ENCODE assay signal across 9 mouse cellular contexts in the genomic region with DNA sequence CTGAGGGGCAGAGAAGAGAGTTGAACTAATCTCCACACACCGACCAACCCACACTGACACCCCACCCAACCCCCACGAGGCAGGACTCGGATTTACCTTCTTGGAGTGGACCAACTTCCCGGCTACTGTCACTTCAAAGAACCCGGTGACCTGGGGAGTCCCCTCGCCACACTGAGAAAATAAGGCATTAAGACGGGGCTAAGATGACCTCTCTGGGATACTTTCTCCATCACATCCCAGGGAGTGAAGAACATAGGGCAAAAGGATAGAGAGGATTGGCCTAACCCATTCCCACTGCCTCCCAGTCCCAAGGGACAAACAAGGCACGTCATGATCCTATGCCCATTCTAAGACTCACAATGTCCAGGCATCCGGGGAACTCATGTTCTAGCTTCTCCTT. TPM values are rescaled to one million over a fixed set of nuclear protein-coding genes. Genes with fewer than 3 reads are reported as not detected.
DNase-seq lines count a peak whose midpoint lies in the region; ATAC-seq lines count a peak whose summit lies in the region.
"Had no signal": no experiment of that assay in that cellular context is flagged by ENCODE, and none has a peak within 500 bp of the region (broad histone marks: within the 10 kb centered on the region; RNA-seq: fewer than 3 reads in every experiment).

No protein-coding gene starts in this region.

- H3K36me3 ChIP-seq in hindbrain, embryonic 10.5 days = peaks cover 50% of the 10 kb centered on the region
- H3K36me3 ChIP-seq in hindbrain, embryonic 11.5 days (ENCODE audit: control insufficient read depth, insufficient read depth, low read length) = peaks cover 5% of the 10 kb centered on the region
- peaks cover 37% of the 10 kb centered on the region for H3K36me3 ChIP-seq in embryonic facial prominence, embryonic 12.5 days
- H3K36me3 ChIP-seq in hindbrain, embryonic 13.5 days = peaks cover 40% of the 10 kb centered on the region
- peaks cover 39% of the 10 kb centered on the region for H3K36me3 ChIP-seq in midbrain, embryonic 14.5 days (ENCODE audit: control insufficient read depth, insufficient read depth, low read length)

- H3K27ac ChIP-seq in hindbrain, embryonic 10.5 days = no peak overlapping the region
- H3K27ac ChIP-seq in hindbrain, embryonic 11.5 days (ENCODE audit: low read depth, low read length) = no peak overlapping the region
- H3K27ac ChIP-seq in embryonic facial prominence, embryonic 12.5 days = no peak overlapping the region
- no peak overlapping the region for H3K27ac ChIP-seq in hindbrain, embryonic 13.5 days
- no peak overlapping the region for H3K27ac ChIP-seq in midbrain, embryonic 14.5 days (replicated peaks; ENCODE audit: low read depth, low read length)

- no peak for ATAC-seq in hindbrain, embryonic 11.5 days (ENCODE audit: low FRiP score)
- ATAC-seq in embryonic facial prominence, embryonic 12.5 days (ENCODE audit: insufficient number of reproducible peaks, insufficient read depth, low FRiP score, low TSS enrichment) = no peak
- no peak for ATAC-seq in hindbrain, embryonic 13.5 days (ENCODE audit: low FRiP score)
- no peak for ATAC-seq in midbrain, embryonic 14.5 days (ENCODE audit: low FRiP score, low TSS enrichment)

- peak overlapping the region; percentile 72; the same call in 1 of the 2 replicates for H3K4me3 ChIP-seq in hindbrain, embryonic 10.5 days
- H3K4me3 ChIP-seq in hindbrain, embryonic 11.5 days (ENCODE audit: low read depth, low read length) = no peak overlapping the region
- peak overlapping the region; percentile 69; the same call in 1 of the 2 replicates for H3K4me3 ChIP-seq in embryonic facial prominence, embryonic 12.5 days
- peak overlapping the region; percentile 78 for H3K4me3 ChIP-seq in hindbrain, embryonic 13.5 days
- H3K4me3 ChIP-seq in midbrain, embryonic 14.5 days (replicated peaks; ENCODE audit: low read depth, low read length) = peak overlapping the region; percentile 82

- 91% methylated on average over 9 of the region's 9 CpGs for WGBS in hindbrain, embryonic 10.5 days
- 92% methylated on average over 9 of the region's 9 CpGs for WGBS in hindbrain, embryonic 11.5 days
- WGBS in embryonic facial prominence, embryonic 12.5 days = 91% methylated on average over 9 of the region's 9 CpGs
- WGBS in hindbrain, embryonic 13.5 days = 98% methylated on average over 9 of the region's 9 CpGs
- WGBS in midbrain, embryonic 14.5 days = 95% methylated on average over 9 of the region's 9 CpGs

- peaks cover 7% of the 10 kb centered on the region for H3K27me3 ChIP-seq in hindbrain, embryonic 10.5 days (ENCODE audit: insufficient read depth, poor library complexity, severe bottlenecking)
- H3K27me3 ChIP-seq in hindbrain, embryonic 11.5 days (ENCODE audit: control insufficient read depth, insufficient read depth, low read length) = no peaks in the 10 kb centered on the region
- H3K27me3 ChIP-seq in embryonic facial prominence, embryonic 12.5 days = no peaks in the 10 kb centered on the region
- H3K27me3 ChIP-seq in hindbrain, embryonic 13.5 days = 0 out of 2 replicates have a peak, but pooled peaks cover 4% of the 10 kb centered on the region
- no peaks in the 10 kb centered on the region for H3K27me3 ChIP-seq in midbrain, embryonic 14.5 days (ENCODE audit: control insufficient read depth, insufficient read depth, low read length)

- H3K9me3 ChIP-seq in hindbrain, embryonic 10.5 days = no peaks in the 10 kb centered on the region
- H3K9me3 ChIP-seq in hindbrain, embryonic 11.5 days (ENCODE audit: control insufficient read depth, low read length) = no peaks in the 10 kb centered on the region
- H3K9me3 ChIP-seq in embryonic facial prominence, embryonic 12.5 days = no peaks in the 10 kb centered on the region
- H3K9me3 ChIP-seq in hindbrain, embryonic 13.5 days = no peaks in the 10 kb centered on the region
- no peaks in the 10 kb centered on the region for H3K9me3 ChIP-seq in midbrain, embryonic 14.5 days (ENCODE audit: control insufficient read depth, low read length)

- no peak overlapping the region for H3K9ac ChIP-seq in hindbrain, embryonic 11.5 days (ENCODE audit: low read depth, low read length)
- H3K9ac ChIP-seq in embryonic facial prominence, embryonic 12.5 days = no peak overlapping the region
- no peak overlapping the region; the same call in 1 of the 2 replicates for H3K9ac ChIP-seq in hindbrain, embryonic 13.5 days
- peak overlapping the region; percentile 78; the same call in 1 of the 2 replicates for H3K9ac ChIP-seq in midbrain, embryonic 14.5 days (replicated peaks; ENCODE audit: low read length)

- H3K4me2 ChIP-seq in hindbrain, embryonic 11.5 days (replicated peaks; ENCODE audit: low read depth, low read length) = no peak overlapping the region
- peak overlapping the region; percentile 82 for H3K4me2 ChIP-seq in embryonic facial prominence, embryonic 12.5 days (replicated peaks)
- peak overlapping the region; percentile 75 for H3K4me2 ChIP-seq in hindbrain, embryonic 13.5 days
- peak overlapping the region; percentile 89 for H3K4me2 ChIP-seq in midbrain, embryonic 14.5 days (ENCODE audit: low read length)

- peaks cover 23% of the 10 kb centered on the region for H3K4me1 ChIP-seq in hindbrain, embryonic 10.5 days (replicated peaks)
- H3K4me1 ChIP-seq in hindbrain, embryonic 11.5 days (replicated peaks; ENCODE audit: control insufficient read depth, insufficient read depth, low read length) = peaks cover 7% of the 10 kb centered on the region; the same call in 1 of the 2 replicates
- H3K4me1 ChIP-seq in embryonic facial prominence, embryonic 12.5 days = peaks cover 15% of the 10 kb centered on the region
- peaks cover 29% of the 10 kb centered on the region for H3K4me1 ChIP-seq in hindbrain, embryonic 13.5 days (replicated peaks)
- H3K4me1 ChIP-seq in midbrain, embryonic 14.5 days (ENCODE audit: control insufficient read depth, insufficient read depth, low read length) = peaks cover 24% of the 10 kb centered on the region

- DNase-seq in hindbrain, embryonic 10.5 days (ENCODE audit: low spot score) = no peak
- no peak for DNase-seq in hindbrain, embryonic 11.5 days (ENCODE audit: low spot score)
- DNase-seq in midbrain, embryonic 14.5 days = no peak
- DNase-seq in urinary bladder, postnatal 25 days (ENCODE audit: low spot score) = no peak
- DNase-seq in thymus, postnatal 10 days (ENCODE audit: low spot score in 2 of 2) = no peak
- no peak for DNase-seq in cerebellum, postnatal 4 days (ENCODE audit: low spot score in 2 of 2)
- DNase-seq: adrenal gland, postnatal 25 days had no signal

RNA-seq across cellular contexts. Expression of a gene that starts 2.3 kb away (rescaled TPM):
- 902 and 1,086 TPM in 2 replicates for polyA plus RNA-seq in hindbrain, embryonic 10.5 days (2016; fragmentation: Nextera tagmentation; extraction: Ambion mirVana)
- 988 and 1,001 TPM in 2 replicates for polyA plus RNA-seq in hindbrain, embryonic 11.5 days (2014; fragmentation: Nextera tagmentation; extraction: Ambion mirVana)
- polyA plus RNA-seq in embryonic facial prominence, embryonic 12.5 days (2016; fragmentation: Nextera tagmentation; extraction: Ambion mirVana) = 1,124 and 1,186 TPM in 2 replicates
- polyA plus RNA-seq in hindbrain, embryonic 13.5 days (2015; fragmentation: Nextera tagmentation; extraction: Ambion mirVana) = 1,371 and 1,383 TPM in 2 replicates
- 1,539 and 1,832 TPM in 2 replicates for polyA plus RNA-seq in midbrain, embryonic 14.5 days (2014; fragmentation: Nextera tagmentation; extraction: Ambion mirVana)

RNA-seq across cellular contexts. Expression of a gene that starts 25.9 kb away (rescaled TPM):
- 170 and 182 TPM in 2 replicates for polyA plus RNA-seq in hindbrain, embryonic 10.5 days (2016; fragmentation: Nextera tagmentation; extraction: Ambion mirVana)
- 176 and 180 TPM in 2 replicates for polyA plus RNA-seq in hindbrain, embryonic 11.5 days (2014; fragmentation: Nextera tagmentation; extraction: Ambion mirVana)
- polyA plus RNA-seq in embryonic facial prominence, embryonic 12.5 days (2016; fragmentation: Nextera tagmentation; extraction: Ambion mirVana) = 184 and 196 TPM in 2 replicates
- polyA plus RNA-seq in hindbrain, embryonic 13.5 days (2015; fragmentation: Nextera tagmentation; extraction: Ambion mirVana) = 133 and 135 TPM in 2 replicates
- polyA plus RNA-seq in midbrain, embryonic 14.5 days (2014; fragmentation: Nextera tagmentation; extraction: Ambion mirVana) = 135 and 136 TPM in 2 replicates

RNA-seq across cellular contexts. Expression of a gene that starts 37.5 kb away (rescaled TPM):
- polyA plus RNA-seq in hindbrain, embryonic 10.5 days (2016; fragmentation: Nextera tagmentation; extraction: Ambion mirVana) = not detected in 2 replicates
- not detected in 2 replicates for polyA plus RNA-seq in hindbrain, embryonic 11.5 days (2014; fragmentation: Nextera tagmentation; extraction: Ambion mirVana)
- polyA plus RNA-seq in embryonic facial prominence, embryonic 12.5 days (2016; fragmentation: Nextera tagmentation; extraction: Ambion mirVana) = not detected in 2 replicates
- polyA plus RNA-seq in hindbrain, embryonic 13.5 days (2015; fragmentation: Nextera tagmentation; extraction: Ambion mirVana) = not detected in 2 replicates
- polyA plus RNA-seq in midbrain, embryonic 14.5 days (2014; fragmentation: Nextera tagmentation; extraction: Ambion mirVana) = 0.22 TPM in 1 of 2 replicates, not detected in the other

RNA-seq across cellular contexts. Expression of a gene that starts 40.2 kb away (rescaled TPM):
- polyA plus RNA-seq in hindbrain, embryonic 10.5 days (2016; fragmentation: Nextera tagmentation; extraction: Ambion mirVana) = not detected in 2 replicates
- not detected in 2 replicates for polyA plus RNA-seq in hindbrain, embryonic 11.5 days (2014; fragmentation: Nextera tagmentation; extraction: Ambion mirVana)
- polyA plus RNA-seq in embryonic facial prominence, embryonic 12.5 days (2016; fragmentation: Nextera tagmentation; extraction: Ambion mirVana) = 0.09 TPM in 1 of 2 replicates, not detected in the other
- not detected in 2 replicates for polyA plus RNA-seq in hindbrain, embryonic 13.5 days (2015; fragmentation: Nextera tagmentation; extraction: Ambion mirVana)
- 0.18 TPM in 1 of 2 replicates, not detected in the other for polyA plus RNA-seq in midbrain, embryonic 14.5 days (2014; fragmentation: Nextera tagmentation; extraction: Ambion mirVana)

RNA-seq across cellular contexts. Expression of a gene that starts 47.4 kb away (rescaled TPM):
- 12.1 and 12.5 TPM in 2 replicates for polyA plus RNA-seq in hindbrain, embryonic 10.5 days (2016; fragmentation: Nextera tagmentation; extraction: Ambion mirVana)
- polyA plus RNA-seq in hindbrain, embryonic 11.5 days (2014; fragmentation: Nextera tagmentation; extraction: Ambion mirVana) = 6.4 and 10.9 TPM in 2 replicates
- polyA plus RNA-seq in embryonic facial prominence, embryonic 12.5 days (2016; fragmentation: Nextera tagmentation; extraction: Ambion mirVana) = 17.0 and 20.4 TPM in 2 replicates
- polyA plus RNA-seq in hindbrain, embryonic 13.5 days (2015; fragmentation: Nextera tagmentation; extraction: Ambion mirVana) = 5.2 and 6.4 TPM in 2 replicates
- 3.1 and 3.9 TPM in 2 replicates for polyA plus RNA-seq in midbrain, embryonic 14.5 days (2014; fragmentation: Nextera tagmentation; extraction: Ambion mirVana)
